Mouse (Mus musculus): Measurements from ENCODE around the gene Ankfn1. TPM values are rescaled to one million over a fixed set of nuclear protein-coding genes. Genes with fewer than 3 reads are reported as not detected.

Gene Ankfn1
- polyA plus RNA-seq, 1 experiment from 2014 or later = 6.5 TPM

GRCm38 (mm10) chr11:89765014-89765769 is 12.3 kb downstream of the Ankfn1 start:
- H3K36me3 ChIP-seq (replicated peaks) = no peaks in the 10 kb centered on the region
- H3K9me3 ChIP-seq = no peaks in the 10 kb centered on the region
- H3K27ac ChIP-seq = no peak overlapping the region
- H3K9ac ChIP-seq = no peak overlapping the region
- peaks cover 4% of the 10 kb centered on the region; the same call in 1 of the 2 replicates for H3K4me1 ChIP-seq
- 25% methylated on average over 2 of the region's 2 CpGs for WGBS
- no peak for ATAC-seq (replicated peaks)
- no peak overlapping the region for H3K4me2 ChIP-seq
- no peaks in the 10 kb centered on the region for H3K27me3 ChIP-seq (replicated peaks)
- H3K4me3 ChIP-seq = no peak overlapping the region

- 84% methylated on average over 10 of the region's 10 CpGs for WGBS
Observed at GRCm38 (mm10) chr11:89733973-89734693, 43.3 kb downstream of the Ankfn1 start.

GRCm38 (mm10) chr11:89733526-89733925 is 43.9 kb downstream of the Ankfn1 start:
- no peak for ATAC-seq (replicated peaks)
- Histone ChIP-seq H3K4me3 (no peak overlapping the region), H3K27ac (no peak overlapping the region), H3K4me1 (no peaks in the 10 kb centered on the region), H3K9me3 (no peaks in the 10 kb centered on the region), H3K36me3 (replicated peaks) (no peaks in the 10 kb centered on the region), H3K27me3 (replicated peaks) (no peaks in the 10 kb centered on the region), H3K4me2 (no peak overlapping the region), H3K9ac (no peak overlapping the region)
- WGBS = 85% methylated on average over 7 of the region's 7 CpGs

More at GRCm38 (mm10) chr11:89733973-89734693, 43.3 kb downstream of the Ankfn1 start:
- H3K4me3 ChIP-seq = no peak overlapping the region
- no peak overlapping the region for H3K4me2 ChIP-seq
- no peaks in the 10 kb centered on the region for H3K27me3 ChIP-seq (replicated peaks)
- no peak for ATAC-seq (replicated peaks)
- no peak overlapping the region for H3K9ac ChIP-seq
- H3K4me1 ChIP-seq = no peaks in the 10 kb centered on the region
- H3K27ac ChIP-seq = no peak overlapping the region
- H3K36me3 ChIP-seq (replicated peaks) = no peaks in the 10 kb centered on the region
- no peaks in the 10 kb centered on the region for H3K9me3 ChIP-seq

GRCm38 (mm10) chr11:89720847-89721246 is 56.6 kb downstream of the Ankfn1 start:
- Histone ChIP-seq H3K9ac (no peak overlapping the region), H3K36me3 (replicated peaks) (no peaks in the 10 kb centered on the region), H3K27ac (no peak overlapping the region), H3K27me3 (replicated peaks) (no peaks in the 10 kb centered on the region), H3K4me1 (0 out of 2 replicates have a peak, but pooled peaks cover 6% of the 10 kb centered on the region), H3K4me3 (no peak overlapping the region), H3K9me3 (no peaks in the 10 kb centered on the region), H3K4me2 (no peak overlapping the region)
- no peak for ATAC-seq (replicated peaks)
- WGBS = 18% methylated on average over 5 of the region's 5 CpGs

GRCm38 (mm10) chr11:89718491-89718982 is 58.9 kb downstream of the Ankfn1 start:
- H3K9me3 ChIP-seq = no peaks in the 10 kb centered on the region
- no peak overlapping the region for H3K9ac ChIP-seq
- WGBS = 60% methylated on average over 14 of the region's 14 CpGs
- no peak overlapping the region for H3K4me3 ChIP-seq
- no peak for ATAC-seq (replicated peaks)
- H3K27me3 ChIP-seq (replicated peaks) = no peaks in the 10 kb centered on the region
- no peaks in the 10 kb centered on the region for H3K36me3 ChIP-seq (replicated peaks)
- 0 out of 2 replicates have a peak, but pooled peaks cover 6% of the 10 kb centered on the region for H3K4me1 ChIP-seq
- no peak overlapping the region for H3K27ac ChIP-seq
- H3K4me2 ChIP-seq = no peak overlapping the region

GRCm38 (mm10) chr11:89716351-89716750 is 61.1 kb downstream of the Ankfn1 start:
- WGBS = 89% methylated on average over 7 of the region's 7 CpGs
- Histone ChIP-seq H3K27me3 (replicated peaks) (no peaks in the 10 kb centered on the region), H3K9ac (no peak overlapping the region), H3K4me1 (0 out of 2 replicates have a peak, but pooled peaks cover 6% of the 10 kb centered on the region), H3K27ac (no peak overlapping the region), H3K4me2 (no peak overlapping the region), H3K9me3 (no peaks in the 10 kb centered on the region), H3K36me3 (replicated peaks) (no peaks in the 10 kb centered on the region), H3K4me3 (no peak overlapping the region)
- no peak for ATAC-seq (replicated peaks)

- no peak overlapping the region for H3K4me3 ChIP-seq
- no peaks in the 10 kb centered on the region for H3K9me3 ChIP-seq
- no peak overlapping the region for H3K4me2 ChIP-seq
- no peak overlapping the region for H3K9ac ChIP-seq
- H3K27ac ChIP-seq = no peak overlapping the region
- no peaks in the 10 kb centered on the region for H3K4me1 ChIP-seq
- ATAC-seq (replicated peaks) = no peak
- H3K36me3 ChIP-seq (replicated peaks) = no peaks in the 10 kb centered on the region
- no peaks in the 10 kb centered on the region for H3K27me3 ChIP-seq (replicated peaks)
- 97% methylated on average over 7 of the region's 7 CpGs for WGBS
Observed at GRCm38 (mm10) chr11:89708526-89708925, 68.9 kb downstream of the Ankfn1 start.

- H3K4me3 ChIP-seq = peak overlapping the region; percentile 35
- peaks cover 15% of the 10 kb centered on the region for H3K4me1 ChIP-seq
- peak overlapping the region; percentile 57 for H3K4me2 ChIP-seq
- H3K36me3 ChIP-seq (replicated peaks) = no peaks in the 10 kb centered on the region
- H3K9ac ChIP-seq = peak overlapping the region; percentile 25; the same call in 1 of the 2 replicates
- H3K9me3 ChIP-seq = no peaks in the 10 kb centered on the region
- peak; percentile 90 for ATAC-seq (replicated peaks)
- H3K27me3 ChIP-seq (replicated peaks) = no peaks in the 10 kb centered on the region
- WGBS = 10% methylated on average over 18 of the region's 18 CpGs
- H3K27ac ChIP-seq = peak overlapping the region; percentile 5; the same call in 1 of the 2 replicates
Observed at GRCm38 (mm10) chr11:89696431-89697403, 80.7 kb downstream of the Ankfn1 start.

GRCm38 (mm10) chr11:89693686-89694085 is 83.8 kb downstream of the Ankfn1 start:
- Histone ChIP-seq H3K27ac (no peak overlapping the region), H3K4me3 (no peak overlapping the region), H3K9ac (no peak overlapping the region), H3K9me3 (no peaks in the 10 kb centered on the region), H3K36me3 (replicated peaks) (no peaks in the 10 kb centered on the region), H3K27me3 (replicated peaks) (no peaks in the 10 kb centered on the region), H3K4me2 (no peak overlapping the region), H3K4me1 (peaks cover 15% of the 10 kb centered on the region)
- ATAC-seq (replicated peaks) = no peak
- 82% methylated on average over 4 of the region's 4 CpGs for WGBS

- H3K27ac ChIP-seq = no peak overlapping the region
- H3K9me3 ChIP-seq = no peaks in the 10 kb centered on the region
- H3K4me3 ChIP-seq = no peak overlapping the region
- H3K9ac ChIP-seq = no peak overlapping the region
- no peaks in the 10 kb centered on the region for H3K27me3 ChIP-seq (replicated peaks)
- 78% methylated on average over 2 of the region's 2 CpGs for WGBS
- H3K4me1 ChIP-seq = no peaks in the 10 kb centered on the region
- H3K36me3 ChIP-seq (replicated peaks) = no peaks in the 10 kb centered on the region
- no peak for ATAC-seq (replicated peaks)
- H3K4me2 ChIP-seq = no peak overlapping the region
Observed at GRCm38 (mm10) chr11:89676922-89677321, 100.5 kb downstream of the Ankfn1 start.

GRCm38 (mm10) chr11:89673916-89674507 is 103.4 kb downstream of the Ankfn1 start:
- 6% methylated on average over 1 of the region's 1 CpGs for WGBS
- Histone ChIP-seq H3K36me3 (replicated peaks) (no peaks in the 10 kb centered on the region), H3K4me2 (no peak overlapping the region), H3K27ac (0 out of 2 replicates have a peak overlapping the region, but pooled peaks have one; percentile 3), H3K9me3 (no peaks in the 10 kb centered on the region), H3K4me1 (no peaks in the 10 kb centered on the region), H3K27me3 (replicated peaks) (no peaks in the 10 kb centered on the region), H3K9ac (no peak overlapping the region), H3K4me3 (no peak overlapping the region)
- no peak for ATAC-seq (replicated peaks)
